Mouse (Mus musculus) macrophage (primary cell): ENCODE data around the gene H2al1i. TPM values are rescaled to one million over a fixed set of nuclear protein-coding genes. Genes with fewer than 3 reads are reported as not detected.
"Not testable (repeated sequence)": the region's sequence is repeated elsewhere in the genome, so short reads cannot be mapped to it uniquely, and the experiment has no call there.

Experiments
- H3K27ac ChIP-seq: fragments of 350-480 bp; formaldehyde crosslinking; 2 replicates; pipeline ENCODE4 v1.9.0; 2021
- H3K36me3 ChIP-seq: fragments of 350-480 bp; formaldehyde crosslinking; 2 replicates; pipeline ENCODE4 v1.9.0; 2021; ENCODE audit errors: inconsistent target
- H3K4me3 ChIP-seq: fragments of 350-480 bp; formaldehyde crosslinking; 2 replicates; pipeline ENCODE4 v1.9.0; 2021; ENCODE audit errors: inconsistent target
- H3K79me2 ChIP-seq: fragments of 350-480 bp; formaldehyde crosslinking; 2 replicates; pipeline ENCODE4 v1.9.0; 2021; ENCODE audit errors: inconsistent target
- WGBS: methylation state at CpG from one replicate; pipeline ENCODE4 v1.1.7; 2026; ENCODE audit warnings: inconsistent platforms; ENCODE audit not compliant: missing documents; 5-methylcytosine and 5-hydroxymethylcytosine counted together
- polyA plus RNA-seq: library from polyadenylated mRNA; stranded (reverse); fragments of 250-400 nt; gene quantifications from 3 replicates; pipeline ENCODE4 v1.2.4, GENCODE M21; 2018; ENCODE audit warnings: inconsistent platforms
- total RNA-seq, 78 experiments: library from RNA; depleted of rRNA; stranded (reverse); fragments of 250-400 nt; gene quantifications; 1 replicate in 9 of 78; 2 replicates in 24 of 78; 3 replicates in 43 of 78; 4 replicates in 2 of 78; pipeline ENCODE4 v1.2.4; 2018; ENCODE audit warnings: inconsistent platforms in 56 of 78

H2al1i gene
- not detected for total RNA-seq (2018; cell fraction: chromatin; rRNA removed)
- total RNA-seq (2018; cell fraction: cytosol; rRNA removed) = not detected
- total RNA-seq (2018; cell fraction: nucleus; rRNA removed) = not detected
- not detected in 3 replicates for polyA plus RNA-seq

DNA sequence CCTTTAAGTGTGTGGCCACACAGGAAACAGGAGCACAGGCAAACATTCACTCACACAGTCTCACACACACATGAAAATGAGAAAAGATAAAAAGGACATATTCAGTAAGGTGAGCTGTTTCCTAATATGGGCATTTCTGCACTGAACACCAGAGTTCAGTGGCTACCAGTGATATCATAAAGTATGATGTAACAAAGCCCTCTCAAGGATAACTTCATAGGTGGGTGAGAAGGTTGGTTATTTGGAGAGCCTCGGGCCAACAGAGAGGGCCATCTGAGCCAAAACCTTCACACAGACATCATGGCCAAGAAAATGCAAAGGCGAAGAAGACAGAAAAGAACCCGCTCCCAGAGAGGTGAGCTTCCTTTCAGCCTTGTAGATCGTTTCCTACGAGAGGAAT is at the start of gene H2al1i:
H2al1i (plus strand) TSS at position 301 of the 400 bp plus-strand sequence.
- not testable (repeated sequence) for H3K79me2 ChIP-seq, H3K27ac ChIP-seq, H3K36me3 ChIP-seq, H3K4me3 ChIP-seq
- no CpG with 5 or more reads among the region's 5 CpGs for WGBS

DNA sequence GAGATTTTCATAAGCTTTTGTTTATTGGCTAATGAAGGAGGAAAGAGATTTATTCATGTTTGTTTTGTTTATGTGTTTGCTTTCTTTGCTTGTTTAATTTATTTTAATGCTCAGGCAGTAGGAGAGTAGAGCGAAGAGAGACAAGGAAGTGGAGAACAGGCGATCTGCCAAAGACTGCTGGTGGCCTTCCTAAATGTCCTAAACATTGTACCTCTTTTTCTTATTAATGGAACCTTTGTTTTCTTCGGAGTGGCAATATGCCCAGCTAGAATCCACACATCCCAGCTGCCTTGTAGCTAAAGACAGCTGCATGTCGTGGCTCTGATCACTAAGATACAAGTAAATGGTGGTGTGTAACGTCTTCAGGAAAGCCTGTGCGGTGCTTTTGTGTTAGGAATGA is 47.4 kb upstream of the H2al1i start:
- Histone ChIP-seq H3K27ac (no peak overlapping the region), H3K79me2 (no peaks in the 10 kb centered on the region), H3K4me3 (no peak overlapping the region), H3K36me3 (no peaks in the 10 kb centered on the region)
- 93% methylated on average over 6 of the region's 6 CpGs for WGBS

DNA sequence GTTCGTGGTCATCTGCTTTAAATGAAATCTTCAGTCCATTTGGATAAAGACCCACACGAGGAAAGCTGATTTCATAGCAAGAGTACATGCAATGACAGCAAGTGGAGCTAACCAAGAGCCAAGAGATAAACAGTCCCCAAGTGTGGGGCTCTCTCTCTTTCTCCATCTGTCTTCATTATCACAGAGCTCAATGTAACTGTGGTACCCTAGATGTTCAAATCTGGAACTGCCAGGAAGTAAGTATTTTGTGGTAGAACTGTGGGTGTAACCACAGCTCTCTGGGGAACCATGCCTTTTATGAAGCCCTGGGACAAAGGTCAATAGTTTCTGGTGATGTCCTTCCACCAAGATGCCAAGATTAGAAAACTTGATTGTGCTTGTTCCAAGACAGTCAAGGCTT is 43.7 kb upstream of the H2al1i start:
- Histone ChIP-seq H3K36me3 (no peaks in the 10 kb centered on the region), H3K4me3 (no peak overlapping the region), H3K27ac (no peak overlapping the region), H3K79me2 (no peaks in the 10 kb centered on the region)
- WGBS = 82% methylated on average over 2 of the region's 2 CpGs

DNA sequence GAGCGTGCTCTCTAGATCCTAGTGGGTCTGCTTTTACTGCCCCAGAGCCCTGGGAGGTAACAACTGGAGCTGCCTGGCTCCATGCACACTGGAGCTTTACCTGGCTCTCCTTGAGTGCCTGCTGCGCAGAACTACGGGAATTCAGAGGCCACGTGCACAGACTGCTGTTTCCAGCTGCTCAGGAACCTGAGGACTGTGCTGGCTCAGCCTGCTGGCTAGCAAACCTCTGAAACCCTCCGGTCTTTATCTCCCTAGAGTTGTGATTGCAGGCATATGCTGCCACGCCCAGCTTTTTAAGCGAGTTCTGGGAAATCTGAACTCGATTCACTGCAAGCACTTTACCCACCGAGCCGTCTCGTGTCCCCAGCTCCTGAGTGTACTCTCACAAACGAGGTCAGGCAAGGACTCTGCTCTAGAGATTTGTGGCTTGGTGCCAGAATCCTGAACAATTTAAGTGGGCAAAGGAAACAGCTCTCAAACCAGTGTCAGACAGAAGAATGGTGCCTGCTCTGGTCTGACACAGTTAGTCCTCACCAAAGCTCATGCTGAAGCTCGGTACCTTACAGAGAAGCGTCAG is 36.1 kb upstream of the H2al1i start:
- Histone ChIP-seq H3K79me2 (no peaks in the 10 kb centered on the region), H3K36me3 (no peaks in the 10 kb centered on the region), H3K27ac (no peak overlapping the region), H3K4me3 (no peak overlapping the region)
- 88% methylated on average over 13 of the region's 14 CpGs for WGBS

DNA sequence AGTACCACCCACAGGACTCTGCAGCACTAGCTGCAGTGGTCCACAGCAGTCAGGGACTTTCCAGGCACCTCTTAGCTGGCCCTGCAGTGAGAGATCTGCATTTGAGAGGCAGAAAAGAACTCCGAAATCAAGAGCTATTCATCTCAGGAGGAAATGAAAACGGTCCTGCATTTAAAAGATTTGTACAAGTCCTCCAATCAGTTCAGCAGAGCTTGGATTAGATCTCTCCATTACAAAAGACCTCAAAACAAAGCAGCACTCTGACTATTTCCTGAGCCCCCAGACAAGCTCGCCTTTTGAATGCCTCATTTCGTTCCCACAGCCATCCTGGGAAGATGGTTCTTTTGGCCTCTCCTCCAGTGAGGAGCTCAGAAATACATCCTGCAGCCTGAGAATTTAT is 35.2 kb upstream of the H2al1i start:
- Histone ChIP-seq H3K79me2 (no peaks in the 10 kb centered on the region), H3K4me3 (no peak overlapping the region), H3K36me3 (no peaks in the 10 kb centered on the region), H3K27ac (no peak overlapping the region)
- 59% methylated on average over 4 of the region's 4 CpGs for WGBS

DNA sequence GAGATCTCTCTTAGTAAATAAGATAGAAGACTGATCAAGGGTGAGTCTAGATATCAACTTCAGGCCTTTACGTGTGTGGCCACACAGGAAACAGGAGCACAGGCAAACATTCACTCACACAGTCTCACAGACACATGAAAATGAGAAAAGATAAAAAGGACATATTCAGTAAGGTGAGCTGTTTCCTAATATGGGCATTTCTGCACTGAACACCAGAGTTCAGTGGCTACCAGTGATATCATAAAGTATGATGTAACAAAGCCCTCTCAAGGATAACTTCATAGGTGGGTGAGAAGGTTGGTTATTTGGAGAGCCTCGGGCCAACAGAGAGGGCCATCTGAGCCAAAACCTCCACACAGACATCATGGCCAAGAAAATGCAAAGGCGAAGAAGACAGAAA is 25.5 kb upstream of the H2al1i start, which contains the start of gene H2al1a:
H2al1a (plus strand) TSS at position 301 of the 400 bp plus-strand sequence.
- no CpG with 5 or more reads among the region's 3 CpGs for WGBS
- not testable (repeated sequence) for H3K4me3 ChIP-seq, H3K36me3 ChIP-seq, H3K79me2 ChIP-seq, H3K27ac ChIP-seq

DNA sequence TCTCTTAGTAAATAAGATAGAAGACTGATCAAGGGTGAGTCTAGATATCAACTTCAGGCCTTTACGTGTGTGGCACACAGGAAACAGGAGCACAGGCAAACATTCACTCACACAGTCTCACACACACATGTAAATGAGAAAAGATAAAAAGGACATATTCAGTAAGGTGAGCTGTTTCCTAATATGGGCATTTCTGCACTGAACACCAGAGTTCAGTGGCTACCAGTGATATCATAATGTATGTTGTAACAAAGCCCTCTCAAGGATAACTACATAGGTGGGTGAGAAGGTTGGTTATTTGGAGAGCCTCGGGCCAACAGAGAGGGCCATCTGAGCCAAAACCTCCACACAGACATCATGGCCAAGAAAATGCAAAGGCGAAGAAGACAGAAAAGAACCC is 22.3 kb upstream of the H2al1i start, which contains the start of gene H2al1b:
H2al1b (plus strand) TSS at position 301 of the 400 bp plus-strand sequence.
- H3K27ac ChIP-seq, H3K36me3 ChIP-seq, H3K4me3 ChIP-seq, H3K79me2 ChIP-seq: not testable (repeated sequence)
- no CpG with 5 or more reads among the region's 3 CpGs for WGBS

DNA sequence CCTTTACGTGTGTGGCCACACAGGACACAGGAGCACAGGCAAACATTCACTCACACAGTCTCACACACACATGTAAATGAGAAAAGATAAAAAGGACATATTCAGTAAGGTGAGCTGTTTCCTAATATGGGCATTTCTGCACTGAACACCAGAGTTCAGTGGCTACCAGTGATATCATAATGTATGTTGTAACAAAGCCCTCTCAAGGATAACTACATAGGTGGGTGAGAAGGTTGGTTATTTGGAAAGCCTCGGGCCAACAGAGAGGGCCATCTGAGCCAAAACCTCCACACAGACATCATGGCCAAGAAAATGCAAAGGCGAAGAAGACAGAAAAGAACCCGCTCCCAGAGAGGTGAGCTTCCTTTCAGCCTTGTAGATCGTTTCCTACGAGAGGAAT is 19.1 kb upstream of the H2al1i start, which contains the start of gene H2al1c:
H2al1c (plus strand) TSS at position 301 of the 400 bp plus-strand sequence.
- not testable (repeated sequence) for H3K79me2 ChIP-seq
- WGBS = no CpG with 5 or more reads among the region's 6 CpGs

DNA sequence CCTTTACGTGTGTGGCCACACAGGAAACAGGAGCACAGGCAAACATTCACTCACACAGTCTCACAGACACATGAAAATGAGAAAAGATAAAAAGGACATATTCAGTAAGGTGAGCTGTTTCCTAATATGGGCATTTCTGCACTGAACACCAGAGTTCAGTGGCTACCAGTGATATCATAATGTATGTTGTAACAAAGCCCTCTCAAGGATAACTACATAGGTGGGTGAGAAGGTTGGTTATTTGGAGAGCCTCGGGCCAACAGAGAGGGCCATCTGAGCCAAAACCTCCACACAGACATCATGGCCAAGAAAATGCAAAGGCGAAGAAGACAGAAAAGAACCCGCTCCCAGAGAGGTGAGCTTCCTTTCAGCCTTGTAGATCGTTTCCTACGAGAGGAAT is 15.9 kb upstream of the H2al1i start, which contains the start of gene H2al1d:
H2al1d (plus strand) TSS at position 301 of the 400 bp plus-strand sequence.
- H3K36me3 ChIP-seq = not testable (repeated sequence)
- WGBS = no CpG with 5 or more reads among the region's 6 CpGs

More for the DNA sequence above, 19.1 kb upstream of the H2al1i start, which contains the start of gene H2al1c:
- H3K4me3 ChIP-seq, H3K27ac ChIP-seq, H3K36me3 ChIP-seq: not testable (repeated sequence)

DNA sequence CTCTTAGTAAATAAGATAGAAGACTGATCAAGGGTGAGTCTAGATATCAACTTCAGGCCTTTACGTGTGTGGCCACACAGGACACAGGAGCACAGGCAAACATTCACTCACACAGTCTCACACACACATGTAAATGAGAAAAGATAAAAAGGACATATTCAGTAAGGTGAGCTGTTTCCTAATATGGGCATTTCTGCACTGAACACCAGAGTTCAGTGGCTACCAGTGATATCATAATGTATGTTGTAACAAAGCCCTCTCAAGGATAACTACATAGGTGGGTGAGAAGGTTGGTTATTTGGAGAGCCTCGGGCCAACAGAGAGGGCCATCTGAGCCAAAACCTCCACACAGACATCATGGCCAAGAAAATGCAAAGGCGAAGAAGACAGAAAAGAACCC is 12.8 kb upstream of the H2al1i start, which contains the start of gene H2al1e:
H2al1e (plus strand) TSS at position 301 of the 400 bp plus-strand sequence.
- not testable (repeated sequence) for H3K79me2 ChIP-seq, H3K36me3 ChIP-seq, H3K27ac ChIP-seq, H3K4me3 ChIP-seq
- WGBS = no CpG with 5 or more reads among the region's 3 CpGs

More for the DNA sequence above, 15.9 kb upstream of the H2al1i start, which contains the start of gene H2al1d:
- H3K27ac ChIP-seq, H3K79me2 ChIP-seq, H3K4me3 ChIP-seq: not testable (repeated sequence)

DNA sequence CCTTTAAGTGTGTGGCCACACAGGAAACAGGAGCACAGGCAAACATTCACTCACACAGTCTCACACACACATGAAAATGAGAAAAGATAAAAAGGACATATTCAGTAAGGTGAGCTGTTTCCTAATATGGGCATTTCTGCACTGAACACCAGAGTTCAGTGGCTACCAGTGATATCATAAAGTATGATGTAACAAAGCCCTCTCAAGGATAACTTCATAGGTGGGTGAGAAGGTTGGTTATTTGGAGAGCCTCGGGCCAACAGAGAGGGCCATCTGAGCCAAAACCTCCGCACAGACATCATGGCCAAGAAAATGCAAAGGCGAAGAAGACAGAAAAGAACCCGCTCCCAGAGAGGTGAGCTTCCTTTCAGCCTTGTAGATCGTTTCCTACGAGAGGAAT is 9.6 kb upstream of the H2al1i start, which contains the start of gene H2al1f:
H2al1f (plus strand) TSS at position 301 of the 400 bp plus-strand sequence.
- H3K79me2 ChIP-seq, H3K27ac ChIP-seq, H3K4me3 ChIP-seq, H3K36me3 ChIP-seq: not testable (repeated sequence)
- no CpG with 5 or more reads among the region's 6 CpGs for WGBS

DNA sequence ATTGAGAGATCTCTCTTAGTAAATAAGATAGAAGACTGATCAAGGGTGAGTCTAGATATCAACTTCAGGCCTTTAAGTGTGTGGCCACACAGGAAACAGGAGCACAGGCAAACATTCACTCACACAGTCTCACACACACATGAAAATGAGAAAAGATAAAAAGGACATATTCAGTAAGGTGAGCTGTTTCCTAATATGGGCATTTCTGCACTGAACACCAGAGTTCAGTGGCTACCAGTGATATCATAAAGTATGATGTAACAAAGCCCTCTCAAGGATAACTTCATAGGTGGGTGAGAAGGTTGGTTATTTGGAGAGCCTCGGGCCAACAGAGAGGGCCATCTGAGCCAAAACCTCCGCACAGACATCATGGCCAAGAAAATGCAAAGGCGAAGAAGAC is 6.5 kb upstream of the H2al1i start, which contains the start of gene H2al1g:
H2al1g (plus strand) TSS at position 301 of the 400 bp plus-strand sequence.
- WGBS = no CpG with 5 or more reads among the region's 3 CpGs
- not testable (repeated sequence) for H3K79me2 ChIP-seq, H3K36me3 ChIP-seq, H3K27ac ChIP-seq, H3K4me3 ChIP-seq

DNA sequence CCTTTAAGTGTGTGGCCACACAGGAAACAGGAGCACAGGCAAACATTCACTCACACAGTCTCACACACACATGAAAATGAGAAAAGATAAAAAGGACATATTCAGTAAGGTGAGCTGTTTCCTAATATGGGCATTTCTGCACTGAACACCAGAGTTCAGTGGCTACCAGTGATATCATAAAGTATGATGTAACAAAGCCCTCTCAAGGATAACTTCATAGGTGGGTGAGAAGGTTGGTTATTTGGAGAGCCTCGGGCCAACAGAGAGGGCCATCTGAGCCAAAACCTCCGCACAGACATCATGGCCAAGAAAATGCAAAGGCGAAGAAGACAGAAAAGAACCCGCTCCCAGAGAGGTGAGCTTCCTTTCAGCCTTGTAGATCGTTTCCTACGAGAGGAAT is 3.3 kb upstream of the H2al1i start, which contains the start of gene H2al1h:
H2al1h (plus strand) TSS at position 301 of the 400 bp plus-strand sequence.
- H3K36me3 ChIP-seq, H3K79me2 ChIP-seq, H3K4me3 ChIP-seq, H3K27ac ChIP-seq: not testable (repeated sequence)
- WGBS = no CpG with 5 or more reads among the region's 6 CpGs

DNA sequence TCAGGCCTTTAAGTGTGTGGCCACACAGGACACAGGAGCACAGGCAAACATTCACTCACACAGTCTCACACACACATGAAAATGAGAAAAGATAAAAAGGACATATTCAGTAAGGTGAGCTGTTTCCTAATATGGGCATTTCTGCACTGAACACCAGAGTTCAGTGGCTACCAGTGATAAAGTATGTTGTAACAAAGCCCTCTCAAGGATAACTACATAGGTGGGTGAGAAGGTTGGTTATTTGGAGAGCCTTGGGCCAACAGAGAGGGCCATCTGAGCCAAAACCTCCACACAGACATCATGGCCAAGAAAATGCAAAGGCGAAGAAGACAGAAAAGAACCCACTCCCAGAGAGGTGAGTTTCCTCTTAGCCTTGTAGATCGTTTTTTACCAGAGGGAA is 3.1 kb downstream of the H2al1i start, which contains the start of gene H2al1j:
H2al1j (plus strand) TSS at position 301 of the 400 bp plus-strand sequence.
- not testable (repeated sequence) for H3K36me3 ChIP-seq, H3K4me3 ChIP-seq, H3K27ac ChIP-seq, H3K79me2 ChIP-seq
- WGBS = 95% methylated on average over 2 of the region's 2 CpGs

DNA sequence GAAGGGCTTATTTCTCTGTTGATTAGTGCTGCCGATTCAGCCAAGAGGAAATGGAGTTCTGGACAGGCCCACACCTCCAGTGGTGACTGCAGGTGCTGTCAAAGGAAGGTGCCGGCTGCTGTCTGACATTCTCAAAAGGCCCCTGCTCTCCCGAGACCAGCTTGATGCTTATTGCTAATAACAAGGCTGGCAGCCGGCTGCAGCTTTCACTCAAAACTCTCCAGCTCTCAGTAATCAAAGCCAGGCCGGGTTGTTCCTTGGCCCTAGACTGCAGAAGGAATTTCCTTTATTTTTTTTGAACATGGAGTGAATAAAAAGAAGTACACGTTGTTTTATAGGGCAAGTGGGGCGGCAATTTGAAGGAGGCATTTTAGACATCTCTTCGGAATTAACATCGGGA is 21.3 kb downstream of the H2al1i start:
- Histone ChIP-seq H3K27ac (no peak overlapping the region), H3K36me3 (no peaks in the 10 kb centered on the region), H3K4me3 (no peak overlapping the region), H3K79me2 (no peaks in the 10 kb centered on the region)
- 91% methylated on average over 9 of the region's 9 CpGs for WGBS
